Mouse (Mus musculus) MEL (cell line): ENCODE results near the gene Hsf5.

Experiments
- CTCF ChIP-seq, 3 experiments: IDR thresholded peaks in 2 of 3; conservative IDR thresholded peaks in 1 of 3; 2 replicates each; pipeline ENCODE4 v1.5.1; 2011 to 2012; ENCODE audit warnings: low read length in 3 of 3, low read depth in 2 of 3, mild to moderate bottlenecking in 2 of 3, improper control_type of control experiment in 1 of 3, inconsistent platforms in 1 of 3, mixed read lengths in 1 of 3, moderate library complexity in 1 of 3; ENCODE audit not compliant: control insufficient read depth in 1 of 3, insufficient read depth in 1 of 3, poor library complexity in 1 of 3, severe bottlenecking in 1 of 3
- ELF1 ChIP-seq: IDR thresholded peaks from 2 replicates; pipeline ENCODE4 v1.6.1; 2014; ENCODE audit warnings: low read depth, mild to moderate bottlenecking, inconsistent platforms, low read length, improper control_type of control experiment, moderate library complexity
- GABPA ChIP-seq: IDR thresholded peaks from 2 replicates; pipeline ENCODE4 v1.6.1; 2012; ENCODE audit warnings: low read depth, mild to moderate bottlenecking, inconsistent platforms, low read length, improper control_type of control experiment, moderate library complexity
- JUND ChIP-seq: IDR thresholded peaks from 2 replicates; pipeline ENCODE4 v1.6.1; 2011; ENCODE audit warnings: low read depth, mild to moderate bottlenecking, improper control_type of control experiment, low read length
- MAX ChIP-seq: IDR thresholded peaks from 2 replicates; pipeline ENCODE4 v1.6.1; 2011; ENCODE audit warnings: low read length, improper control_type of control experiment
- MEF2A ChIP-seq: IDR thresholded peaks from 2 replicates; pipeline ENCODE4 v1.6.1; 2014; ENCODE audit warnings: low read depth, mild to moderate bottlenecking, inconsistent platforms, low read length, improper control_type of control experiment; ENCODE audit not compliant: poor library complexity, insufficient replicate concordance, severe bottlenecking; ENCODE audit errors: extremely low read depth
- NRF1 ChIP-seq: IDR thresholded peaks from 2 replicates; pipeline ENCODE4 v1.6.1; 2014; ENCODE audit warnings: low read depth, mild to moderate bottlenecking, inconsistent platforms, low read length, improper control_type of control experiment, moderate library complexity; ENCODE audit not compliant: poor library complexity, insufficient read depth, severe bottlenecking
- POLR2A ChIP-seq, 2 experiments: IDR thresholded peaks; 2 replicates each; pipeline ENCODE4 v1.6.1; 2011 to 2012; ENCODE audit warnings: low read length in 2 of 2, mild to moderate bottlenecking in 2 of 2, control low read depth in 1 of 2, improper control_type of control experiment in 1 of 2, low read depth in 1 of 2, moderate library complexity in 1 of 2; ENCODE audit not compliant: control insufficient read depth in 1 of 2, insufficient read depth in 1 of 2, poor library complexity in 1 of 2
- POLR2AphosphoS5 ChIP-seq: IDR thresholded peaks from 2 replicates; pipeline ENCODE4 v1.6.1; 2012; ENCODE audit warnings: low read depth, borderline replicate concordance, mild to moderate bottlenecking, inconsistent platforms, low read length, moderate library complexity, mixed read lengths
- TCF12 ChIP-seq: IDR thresholded peaks from 2 replicates; pipeline ENCODE4 v1.6.1; 2014; ENCODE audit warnings: low read depth, mild to moderate bottlenecking, inconsistent platforms, low read length, improper control_type of control experiment, moderate library complexity
- USF1 ChIP-seq: IDR thresholded peaks from 2 replicates; pipeline ENCODE4 v1.6.1; 2014; ENCODE audit warnings: low read depth, mild to moderate bottlenecking, inconsistent platforms, low read length, improper control_type of control experiment, moderate library complexity
- USF2 ChIP-seq, 2 experiments: IDR thresholded peaks; 2 replicates each; pipeline ENCODE4 v1.6.1; 2011 to 2012; ENCODE audit warnings: improper control_type of control experiment in 2 of 2, low read length in 2 of 2, borderline replicate concordance in 1 of 2, inconsistent platforms in 1 of 2, low read depth in 1 of 2, mild to moderate bottlenecking in 1 of 2; ENCODE audit not compliant: insufficient read depth in 1 of 2
- ZC3H11A ChIP-seq: IDR thresholded peaks from 2 replicates; pipeline ENCODE4 v1.6.1; 2012; ENCODE audit warnings: low read depth, mild to moderate bottlenecking, inconsistent platforms, low read length, improper control_type of control experiment

- TF ChIP-seq CTCF (IDR thresholded peaks at IDR 0.05 in 2 of 3, conservative IDR thresholded peaks at IDR 0.05 in 1 of 3; ENCODE audit: control insufficient read depth in 1 of 3, insufficient read depth in 1 of 3, low read depth in 2 of 3, low read length in 3 of 3, poor library complexity in 1 of 3, severe bottlenecking in 1 of 3) (no peak), POLR2A (IDR thresholded peaks at IDR 0.05; ENCODE audit: control insufficient read depth in 1 of 2, insufficient read depth in 1 of 2, low read depth in 1 of 2, low read length in 2 of 2, poor library complexity in 1 of 2) (no peak), POLR2AphosphoS5 (no peak), USF1 (no peak), MEF2A (no peak), USF2 (IDR thresholded peaks at IDR 0.05; ENCODE audit: borderline replicate concordance in 1 of 2, insufficient read depth in 1 of 2, low read depth in 1 of 2, low read length in 2 of 2) (no peak), JUND (no peak), GABPA (no peak), ZC3H11A (no peak), NRF1 (no peak), TCF12 (no peak), ELF1 (no peak), MAX (no peak)
Measured at GRCm38 (mm10) chr11:87603571-87603970, 13.4 kb upstream of the Hsf5 start.
